Mouse (Mus musculus): ENCODE results near the gene Ttc7b.

Ttc7b gene

GRCm38 (mm10) chr12:100273033-100273432 lies 247.6 kb downstream of the Ttc7b start:
- DNase-seq (ENCODE audit: low spot score), result no peak

- no peak for DNase-seq (ENCODE audit: low spot score)
Measured at GRCm38 (mm10) chr12:100269967-100270662, 250.5 kb downstream of the Ttc7b start.

DNA sequence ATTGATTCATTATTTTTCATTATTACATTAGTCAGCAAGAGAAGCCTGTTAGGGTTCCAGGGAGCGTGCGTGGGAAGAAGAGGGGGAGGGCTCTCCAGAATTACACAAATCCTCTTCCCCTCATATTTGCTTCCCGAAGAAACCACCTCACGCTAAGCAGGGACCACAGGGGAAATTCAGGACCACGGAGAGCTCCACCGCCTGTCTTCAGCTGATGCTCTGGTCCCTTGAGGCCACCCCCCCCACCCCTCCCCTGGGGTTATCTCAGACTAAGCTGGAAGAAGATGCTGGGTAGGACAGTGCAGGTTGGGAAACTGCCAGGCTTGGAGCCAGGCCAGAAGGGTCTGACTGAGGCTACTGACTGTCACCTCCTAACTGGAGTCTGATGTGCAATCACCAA lies 252.6 kb downstream of the Ttc7b start:
- DNase-seq (ENCODE audit: low spot score), result no peak

- DNase-seq (ENCODE audit: low spot score), result no peak
Measured at GRCm38 (mm10) chr12:100265546-100266309, 254.9 kb downstream of the Ttc7b start.

- DNase-seq (ENCODE audit: low spot score), result no peak
Measured at GRCm38 (mm10) chr12:100264941-100265340, 255.7 kb downstream of the Ttc7b start.

DNA sequence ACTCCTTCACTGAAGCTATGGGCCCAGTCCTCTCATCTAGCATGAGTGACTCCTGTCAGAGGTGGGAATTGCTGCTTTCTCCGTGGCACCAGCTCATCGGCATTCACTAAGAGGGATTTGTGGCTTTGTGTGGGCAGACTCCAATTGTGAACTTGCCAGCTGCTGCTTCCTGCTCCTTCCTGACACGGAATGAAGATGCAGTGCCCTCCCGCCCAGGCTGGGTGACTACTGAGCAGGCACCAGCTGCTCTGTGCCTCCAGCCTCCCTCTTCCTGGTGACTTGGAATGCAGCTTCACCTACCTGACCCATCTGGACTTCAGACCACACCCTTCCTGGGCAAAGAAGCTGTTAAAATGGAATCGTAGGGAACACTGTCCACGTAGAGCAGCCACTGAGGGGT lies 257.8 kb downstream of the Ttc7b start:
- no peak for DNase-seq (ENCODE audit: low spot score)

- no peak for DNase-seq (ENCODE audit: low spot score)
Measured at GRCm38 (mm10) chr12:100261761-100262160, 258.9 kb downstream of the Ttc7b start.

DNA sequence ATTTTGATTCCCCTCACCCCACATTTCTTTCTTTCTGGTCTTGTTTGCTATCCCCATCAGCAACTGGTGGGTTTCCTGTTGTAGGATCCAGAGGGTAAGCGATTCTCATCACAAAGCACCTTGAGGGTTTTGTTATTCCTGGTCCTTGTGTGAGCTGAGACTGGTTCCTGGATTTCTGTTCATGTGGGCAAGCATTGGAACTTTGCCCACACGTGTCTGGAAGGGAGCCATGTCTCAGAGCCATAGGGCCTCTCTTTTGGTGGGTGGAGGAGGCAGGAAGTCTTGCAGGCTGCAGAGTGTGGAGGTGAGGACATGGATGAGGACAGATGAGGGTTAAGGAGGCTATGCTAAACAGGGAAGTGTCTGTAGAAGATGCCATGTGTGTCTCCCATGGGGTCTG lies 260.5 kb downstream of the Ttc7b start:
- no peak for DNase-seq (ENCODE audit: low spot score)

DNA sequence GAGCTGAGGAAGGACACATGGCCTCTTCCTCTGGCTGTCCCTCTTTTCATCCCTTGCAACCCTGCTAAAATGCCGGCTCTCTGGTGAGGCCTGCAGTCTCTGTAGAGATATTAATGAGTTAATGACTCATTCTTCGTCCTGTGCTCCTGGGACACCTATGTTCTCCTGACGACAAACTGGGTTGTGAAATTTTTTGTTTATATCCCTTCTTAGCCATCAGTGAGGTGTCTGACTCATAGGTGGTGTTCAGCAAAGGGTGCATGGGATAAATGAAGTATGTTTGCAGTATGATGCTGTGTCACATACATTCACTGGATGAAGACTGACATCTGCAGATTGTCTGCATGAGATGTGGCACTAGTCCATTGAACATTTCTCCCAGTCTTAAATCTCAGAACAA lies 262.8 kb downstream of the Ttc7b start:
- DNase-seq (ENCODE audit: low spot score), result no peak

GRCm38 (mm10) chr12:100255441-100255949 lies 265.1 kb downstream of the Ttc7b start:
- no peak for DNase-seq (ENCODE audit: low spot score)

DNA sequence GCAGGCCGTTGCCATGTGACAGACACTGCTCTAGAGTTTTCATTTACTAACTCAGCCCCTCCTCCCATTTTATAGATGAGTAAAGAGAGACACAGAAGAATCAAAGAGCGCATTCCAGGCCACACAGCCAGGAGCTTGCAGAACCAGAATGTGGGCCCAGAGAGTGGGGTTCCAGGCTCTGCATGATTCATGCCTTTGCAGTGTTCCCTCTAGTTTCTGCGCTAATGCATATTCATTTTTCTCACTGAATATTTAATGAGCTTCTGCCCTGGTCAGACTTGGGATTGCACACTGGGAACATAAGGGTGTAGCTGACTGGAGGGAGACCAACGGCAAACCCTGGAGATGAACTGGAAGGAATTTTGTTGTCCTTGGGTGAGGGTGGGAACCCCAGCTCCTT lies 266.2 kb downstream of the Ttc7b start:
- DNase-seq (ENCODE audit: low spot score), result no peak
